Mouse (Mus musculus): ENCODE data around the gene Dbx1. TPM values are rescaled to one million over a fixed set of nuclear protein-coding genes. Genes with fewer than 3 reads are reported as not detected.

The Dbx1 gene
- polyA plus RNA-seq, 1 experiment, result not detected

DNA sequence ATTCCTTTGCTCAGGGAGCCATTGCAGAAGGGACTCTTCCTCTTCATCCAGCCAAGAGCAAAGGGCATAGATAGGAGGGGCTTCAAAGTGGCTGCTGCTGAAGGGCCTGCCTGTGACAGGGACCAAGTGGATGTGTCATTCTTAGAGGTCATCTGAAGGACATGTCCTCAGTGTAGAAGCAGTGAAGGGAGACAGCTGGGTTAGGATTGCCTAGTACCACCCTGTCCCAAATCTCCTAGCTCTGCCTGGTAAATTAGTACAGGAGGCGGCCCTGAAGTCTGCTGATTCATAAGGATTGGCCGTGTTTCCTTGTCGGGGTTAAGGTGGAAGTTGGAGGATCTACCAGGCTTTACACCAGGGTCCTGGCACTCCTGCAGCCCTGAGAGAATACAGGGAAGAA is 36.7 kb downstream of the Dbx1 start:
- H3K27ac ChIP-seq (ENCODE audit: insufficient read depth, low read length), result no peak overlapping the region
- peaks cover 4% of the 10 kb centered on the region for H3K4me1 ChIP-seq (ENCODE audit: control insufficient read depth, insufficient read depth, low read length)
- TF ChIP-seq POLR2A (IDR thresholded peaks at IDR 0.05; ENCODE audit: extremely low read depth, insufficient read depth, low read length) (no peak), CTCF (IDR thresholded peaks at IDR 0.05; ENCODE audit: extremely low read depth, insufficient read depth, low read length) (no peak)
- H3K4me3 ChIP-seq (ENCODE audit: insufficient read depth, low read length), result no peak overlapping the region

DNA sequence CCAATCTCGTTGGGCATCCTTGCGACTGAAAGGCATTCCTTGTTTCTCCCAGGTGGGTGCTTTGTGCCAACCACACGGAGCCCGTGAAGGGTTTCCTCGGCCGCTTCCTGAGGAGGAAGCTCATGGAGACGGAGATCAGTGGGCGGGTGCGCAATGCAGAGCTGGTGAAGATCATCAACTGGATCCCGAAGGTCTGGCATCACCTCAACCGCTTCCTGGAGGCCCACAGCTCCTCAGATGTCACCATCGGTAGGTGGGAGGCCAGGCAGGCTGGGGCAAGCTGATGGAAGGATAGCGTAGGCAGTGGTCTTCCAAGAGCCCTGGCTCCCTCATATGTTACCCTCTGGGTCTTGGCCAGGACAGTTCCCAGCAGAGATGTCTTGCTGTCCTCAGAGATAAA is 38.4 kb downstream of the Dbx1 start:
- Histone ChIP-seq H3K4me3 (ENCODE audit: insufficient read depth, low read length) (no peak overlapping the region), H3K27ac (ENCODE audit: insufficient read depth, low read length) (no peak overlapping the region), H3K4me1 (ENCODE audit: control insufficient read depth, insufficient read depth, low read length) (peaks cover 4% of the 10 kb centered on the region)
- TF ChIP-seq CTCF (IDR thresholded peaks at IDR 0.05; ENCODE audit: extremely low read depth, insufficient read depth, low read length) (no peak), POLR2A (IDR thresholded peaks at IDR 0.05; ENCODE audit: extremely low read depth, insufficient read depth, low read length) (no peak)

DNA sequence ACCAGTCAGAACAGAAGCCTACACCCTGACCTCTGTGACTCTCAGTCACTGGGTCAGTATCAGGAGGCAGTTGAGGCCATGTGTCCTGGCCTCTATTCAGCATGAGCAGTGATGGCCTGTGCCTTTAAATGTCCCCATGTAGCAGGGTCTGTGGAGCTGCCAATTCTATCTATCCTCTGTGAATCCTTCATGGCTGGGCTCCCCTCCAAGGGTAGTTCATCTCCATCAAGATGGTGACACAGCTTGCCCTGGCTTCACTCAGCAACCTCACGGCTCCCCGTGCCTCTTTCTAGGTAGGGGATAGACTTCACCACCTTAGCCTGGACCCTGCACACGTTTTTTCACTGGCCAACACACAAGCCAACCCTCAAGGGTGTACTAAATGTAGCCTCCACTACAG is 38.9 kb downstream of the Dbx1 start:
- H3K4me1 ChIP-seq (ENCODE audit: control insufficient read depth, insufficient read depth, low read length), result peaks cover 4% of the 10 kb centered on the region
- TF ChIP-seq CTCF (IDR thresholded peaks at IDR 0.05; ENCODE audit: extremely low read depth, insufficient read depth, low read length) (no peak), POLR2A (IDR thresholded peaks at IDR 0.05; ENCODE audit: extremely low read depth, insufficient read depth, low read length) (no peak)
- H3K27ac ChIP-seq (ENCODE audit: insufficient read depth, low read length), result no peak overlapping the region
- H3K4me3 ChIP-seq (ENCODE audit: insufficient read depth, low read length), result no peak overlapping the region

DNA sequence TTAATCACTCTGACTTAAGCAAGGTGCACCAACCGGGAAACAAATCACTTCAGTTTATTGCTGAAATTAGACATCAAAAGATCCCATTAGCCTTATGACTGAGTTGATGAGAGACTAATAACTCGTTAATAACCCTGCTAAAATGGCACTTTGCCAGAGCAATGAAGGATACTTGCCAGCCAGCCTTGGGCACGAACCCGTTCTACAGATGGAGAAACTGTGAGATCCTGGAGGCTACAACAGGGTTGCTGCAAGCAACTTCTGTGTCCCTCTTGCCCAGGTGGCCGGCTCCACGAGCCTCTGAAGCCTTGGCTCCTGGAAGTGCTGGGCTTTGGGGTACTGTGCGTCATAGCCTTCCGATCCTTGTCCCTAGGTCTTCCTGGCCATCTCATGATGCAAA is 47.0 kb downstream of the Dbx1 start:
- Histone ChIP-seq H3K27ac (ENCODE audit: insufficient read depth, low read length) (no peak overlapping the region), H3K4me3 (ENCODE audit: insufficient read depth, low read length) (no peak overlapping the region), H3K4me1 (ENCODE audit: control insufficient read depth, insufficient read depth, low read length) (0 out of 2 replicates have a peak, but pooled peaks cover 2% of the 10 kb centered on the region)
- TF ChIP-seq CTCF (IDR thresholded peaks at IDR 0.05; ENCODE audit: extremely low read depth, insufficient read depth, low read length) (no peak), POLR2A (IDR thresholded peaks at IDR 0.05; ENCODE audit: extremely low read depth, insufficient read depth, low read length) (no peak)

DNA sequence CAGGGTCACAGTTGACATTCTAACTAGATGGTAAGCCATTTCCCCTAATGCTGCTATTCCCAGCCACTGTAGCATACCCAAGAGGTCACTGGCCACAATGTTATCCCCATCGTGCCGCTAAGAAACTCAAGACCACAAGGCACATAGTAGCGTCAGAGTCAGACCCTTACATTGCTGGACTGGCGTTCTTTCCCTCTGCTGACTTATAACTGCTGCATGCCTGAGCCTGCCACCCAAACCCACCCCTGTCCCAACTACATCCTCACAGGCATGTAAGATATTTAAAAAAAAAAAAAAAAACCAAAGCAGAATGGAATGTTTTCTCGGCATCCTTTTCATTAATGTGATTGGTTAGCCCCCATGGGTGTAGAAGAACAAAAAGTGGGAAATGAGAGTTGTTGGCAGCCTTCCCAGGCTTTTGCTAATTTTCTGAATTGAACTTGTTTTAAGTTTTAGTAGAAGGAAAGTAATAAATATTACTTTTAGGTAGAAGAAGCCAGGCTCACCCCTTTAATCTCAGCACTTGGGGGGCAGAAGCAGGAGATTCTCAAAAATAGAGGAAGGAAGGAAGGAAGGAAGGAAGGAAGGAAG is 50.0 kb downstream of the Dbx1 start:
- 0 out of 2 replicates have a peak, but pooled peaks cover 2% of the 10 kb centered on the region for H3K4me1 ChIP-seq (ENCODE audit: control insufficient read depth, insufficient read depth, low read length)
- no peak overlapping the region for H3K4me3 ChIP-seq (ENCODE audit: insufficient read depth, low read length)
- H3K27ac ChIP-seq (ENCODE audit: insufficient read depth, low read length), result no peak overlapping the region
- TF ChIP-seq POLR2A (IDR thresholded peaks at IDR 0.05; ENCODE audit: extremely low read depth, insufficient read depth, low read length), result no peak
- no peak for TF ChIP-seq CTCF (IDR thresholded peaks at IDR 0.05; ENCODE audit: extremely low read depth, insufficient read depth, low read length)

DNA sequence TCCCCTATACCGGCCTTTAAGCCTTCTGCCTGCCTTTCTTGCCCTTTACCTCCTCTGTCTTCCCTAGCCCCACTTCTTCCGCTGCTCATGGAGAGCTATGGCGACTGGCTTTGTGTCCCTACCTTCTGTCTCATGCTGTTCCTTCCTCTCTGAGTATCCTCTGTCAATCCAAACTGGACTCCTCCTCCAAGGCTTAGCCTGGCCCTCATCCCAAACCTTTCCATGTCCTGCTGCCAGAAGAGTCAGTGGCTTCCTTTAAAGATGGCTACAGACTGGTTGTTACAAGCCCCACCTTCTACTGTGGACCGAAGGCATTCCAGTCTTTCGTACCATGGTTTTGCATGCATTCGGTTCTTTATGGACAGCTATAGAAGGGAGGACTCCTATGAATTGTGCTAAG is 53.5 kb downstream of the Dbx1 start:
- H3K27ac ChIP-seq (ENCODE audit: insufficient read depth, low read length), result no peak overlapping the region
- H3K4me1 ChIP-seq (ENCODE audit: control insufficient read depth, insufficient read depth, low read length), result peaks cover 4% of the 10 kb centered on the region
- no peak overlapping the region for H3K4me3 ChIP-seq (ENCODE audit: insufficient read depth, low read length)
- TF ChIP-seq CTCF (IDR thresholded peaks at IDR 0.05; ENCODE audit: extremely low read depth, insufficient read depth, low read length) (no peak), POLR2A (IDR thresholded peaks at IDR 0.05; ENCODE audit: extremely low read depth, insufficient read depth, low read length) (no peak)

DNA sequence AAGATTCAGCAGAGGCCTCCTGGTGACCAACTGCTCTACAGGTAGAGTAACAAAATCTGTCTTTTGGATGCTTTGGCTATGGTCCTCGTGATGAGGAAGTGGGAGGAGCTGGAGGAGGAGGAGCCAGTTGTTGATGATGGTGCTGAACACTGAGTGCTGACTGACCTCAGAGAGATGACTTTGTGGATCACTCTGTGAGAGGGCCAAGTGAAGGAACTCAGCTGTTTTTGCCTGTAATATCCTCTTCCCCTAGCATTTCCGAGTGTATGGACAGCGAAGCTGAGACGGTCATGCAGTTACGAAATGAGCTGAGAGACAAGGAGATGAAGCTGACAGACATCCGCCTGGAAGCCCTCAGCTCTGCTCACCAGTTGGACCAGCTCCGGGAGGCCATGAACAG is 54.1 kb downstream of the Dbx1 start:
- Histone ChIP-seq H3K4me1 (ENCODE audit: control insufficient read depth, insufficient read depth, low read length) (peaks cover 4% of the 10 kb centered on the region), H3K27ac (ENCODE audit: insufficient read depth, low read length) (no peak overlapping the region), H3K4me3 (ENCODE audit: insufficient read depth, low read length) (no peak overlapping the region)
- TF ChIP-seq POLR2A (IDR thresholded peaks at IDR 0.05; ENCODE audit: extremely low read depth, insufficient read depth, low read length) (no peak), CTCF (IDR thresholded peaks at IDR 0.05; ENCODE audit: extremely low read depth, insufficient read depth, low read length) (no peak)

DNA sequence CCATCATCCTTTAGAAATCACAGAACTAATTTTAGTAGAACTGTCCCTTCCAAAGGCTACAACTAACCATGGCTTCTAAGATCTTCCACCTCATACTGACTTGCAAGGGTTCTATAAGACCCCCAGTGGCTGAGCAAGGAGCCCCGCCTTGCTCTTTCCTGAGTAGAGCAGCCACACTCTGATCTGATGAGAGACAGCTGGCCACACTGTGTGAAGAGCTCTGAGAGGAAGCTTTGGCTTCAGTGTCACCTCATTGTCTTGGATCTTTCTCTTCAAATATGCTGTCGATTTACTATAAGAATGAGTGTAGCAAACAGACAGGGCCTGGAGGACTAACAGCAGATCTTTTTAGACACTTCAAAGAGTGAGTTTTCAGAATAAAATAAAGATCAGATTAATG is 54.7 kb downstream of the Dbx1 start:
- Histone ChIP-seq H3K4me1 (ENCODE audit: control insufficient read depth, insufficient read depth, low read length) (peaks cover 4% of the 10 kb centered on the region), H3K27ac (ENCODE audit: insufficient read depth, low read length) (no peak overlapping the region), H3K4me3 (ENCODE audit: insufficient read depth, low read length) (no peak overlapping the region)
- TF ChIP-seq CTCF (IDR thresholded peaks at IDR 0.05; ENCODE audit: extremely low read depth, insufficient read depth, low read length), result no peak
- no peak for TF ChIP-seq POLR2A (IDR thresholded peaks at IDR 0.05; ENCODE audit: extremely low read depth, insufficient read depth, low read length)

Other genes starting within 250 kb of the Dbx1 start
- 15.8 and 16.3 TPM in 2 replicates for gene Htatip2, start 122.3 kb upstream of the Dbx1 start, polyA plus RNA-seq (2012; rRNA removed)
- gene Prmt3, start 141.5 kb upstream of the Dbx1 start, polyA plus RNA-seq (2012; rRNA removed), result 28.0 and 28.7 TPM in 2 replicates

Data from cortical plate, adult 2 months (tissue).